Mouse (Mus musculus) large intestine, adult 2 months (tissue): Measurements from ENCODE around the gene Snai3. TPM values are rescaled to one million over a fixed set of nuclear protein-coding genes. Genes with fewer than 3 reads are reported as not detected.

Source experiments
- DNase-seq: peaks from one replicate; pipeline ENCODE4 v3.0.0-alpha.2; 2012; ENCODE audit warnings: low read depth, low spot score
- WGBS: fragments of 180-500 bp; shearing (Covaris S2); methylation state at CpG from one replicate; pipeline ENCODE4 v1.1.7; 2018; 5-methylcytosine and 5-hydroxymethylcytosine counted together
- polyA plus RNA-seq: library from polyadenylated mRNA; depleted of rRNA; stranded (reverse); fragments of >200 nt; gene quantifications from 2 replicates; pipeline ENCODE4 v1.2.3, GENCODE M21; 2012; rRNA removed

Gene Snai3
- 1.4 and 1.6 TPM in 2 replicates for polyA plus RNA-seq

GRCm38 (mm10) chr8:122460524-122461472 lies at the start of gene Snai3:
Gene Snai3 (minus strand): TSS chr8:122460733.
- peak; percentile 42 for DNase-seq
- WGBS = 2% methylated on average over 56 of the region's 56 CpGs

- WGBS = 27% methylated on average over 10 of the region's 10 CpGs
- DNase-seq = peak; percentile 32
Measured at GRCm38 (mm10) chr8:122500856-122501255, 40.3 kb upstream of the Snai3 start.

GRCm38 (mm10) chr8:122497912-122498311 lies 37.4 kb upstream of the Snai3 start:
- WGBS = 70% methylated on average over 17 of the region's 17 CpGs
- no peak for DNase-seq

- no peak for DNase-seq
- 90% methylated on average over 12 of the region's 12 CpGs for WGBS
Measured at GRCm38 (mm10) chr8:122497016-122497734, 36.6 kb upstream of the Snai3 start.

- WGBS = 93% methylated on average over 9 of the region's 9 CpGs
- no peak for DNase-seq
Measured at GRCm38 (mm10) chr8:122488387-122488786, 27.9 kb upstream of the Snai3 start.

- DNase-seq = no peak
- WGBS = 73% methylated on average over 12 of the region's 12 CpGs
Measured at GRCm38 (mm10) chr8:122484831-122485230, 24.3 kb upstream of the Snai3 start.

- 96% methylated on average over 7 of the region's 7 CpGs for WGBS
- no peak for DNase-seq
Measured at GRCm38 (mm10) chr8:122483877-122484276, 23.3 kb upstream of the Snai3 start.

GRCm38 (mm10) chr8:122482448-122482847 lies 21.9 kb upstream of the Snai3 start:
- 90% methylated on average over 8 of the region's 8 CpGs for WGBS
- no peak for DNase-seq

- DNase-seq = peak; percentile 32
- WGBS = under 1% methylated on average over 82 of the region's 103 CpGs
Measured at GRCm38 (mm10) chr8:122475580-122476320, 15.2 kb upstream of the Snai3 start, which contains the start of the genes Rnf166 and Ctu2. Gene Rnf166 (minus strand): TSS chr8:122476064. Gene Ctu2 (plus strand): TSS chr8:122476143.

GRCm38 (mm10) chr8:122474951-122475560 lies 14.5 kb upstream of the Snai3 start:
- DNase-seq = no peak
- 2% methylated on average over 16 of the region's 16 CpGs for WGBS

GRCm38 (mm10) chr8:122473911-122474421 lies 13.4 kb upstream of the Snai3 start:
- WGBS = 72% methylated on average over 8 of the region's 8 CpGs
- no peak for DNase-seq

- 80% methylated on average over 5 of the region's 5 CpGs for WGBS
- DNase-seq = no peak
Measured at GRCm38 (mm10) chr8:122470691-122471090, 10.2 kb upstream of the Snai3 start.

- DNase-seq = no peak
- 83% methylated on average over 10 of the region's 10 CpGs for WGBS
Measured at GRCm38 (mm10) chr8:122469965-122470364, 9.4 kb upstream of the Snai3 start.

- DNase-seq = no peak
- WGBS = 78% methylated on average over 6 of the region's 6 CpGs
Measured at GRCm38 (mm10) chr8:122469407-122469806, 8.9 kb upstream of the Snai3 start.

GRCm38 (mm10) chr8:122467816-122468215 lies 7.3 kb upstream of the Snai3 start:
- WGBS = 94% methylated on average over 13 of the region's 13 CpGs
- no peak for DNase-seq

GRCm38 (mm10) chr8:122464985-122465384 lies 4.5 kb upstream of the Snai3 start:
- DNase-seq = no peak
- WGBS = 79% methylated on average over 7 of the region's 7 CpGs

GRCm38 (mm10) chr8:122463651-122464640 lies 3.4 kb upstream of the Snai3 start:
- 29% methylated on average over 12 of the region's 12 CpGs for WGBS
- DNase-seq = no peak

GRCm38 (mm10) chr8:122462510-122462909 lies 2.0 kb upstream of the Snai3 start:
- WGBS = 83% methylated on average over 8 of the region's 8 CpGs
- DNase-seq = no peak
